Mouse (Mus musculus): ENCODE results near the gene Drd3.

DNA sequence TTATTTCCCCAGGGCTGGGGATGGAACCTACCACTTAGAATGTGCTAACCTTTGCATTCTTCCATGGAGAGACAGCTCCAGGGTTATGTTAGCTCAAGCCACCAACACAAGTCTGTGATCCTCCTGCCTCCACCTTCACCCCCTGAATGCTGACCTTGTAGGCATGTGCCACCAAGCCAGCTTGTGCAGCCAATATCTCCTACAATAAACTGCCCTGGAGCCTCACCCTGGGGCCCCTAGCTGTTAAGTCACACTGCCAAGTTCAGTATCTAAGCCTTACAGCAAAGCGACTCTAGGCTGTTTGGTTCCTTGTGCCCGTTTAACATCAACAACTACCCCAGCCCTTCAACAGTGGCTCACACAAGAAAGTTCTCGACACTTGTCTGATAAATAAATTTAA is 47.3 kb downstream of the Drd3 start:
- TF ChIP-seq CTCF (IDR thresholded peaks at IDR 0.05; ENCODE audit: low read depth, low read length): no peak
- no peak for TF ChIP-seq GATA1 (IDR thresholded peaks at IDR 0.05; ENCODE audit: borderline replicate concordance, low read length)
- TF ChIP-seq TAL1 (conservative IDR thresholded peaks at IDR 0.05; ENCODE audit: low read depth, low read length): no peak

Measured in G1E (cell line).